Comparison of ENCODE assay signal across 8 mouse cellular contexts in the genomic region with DNA sequence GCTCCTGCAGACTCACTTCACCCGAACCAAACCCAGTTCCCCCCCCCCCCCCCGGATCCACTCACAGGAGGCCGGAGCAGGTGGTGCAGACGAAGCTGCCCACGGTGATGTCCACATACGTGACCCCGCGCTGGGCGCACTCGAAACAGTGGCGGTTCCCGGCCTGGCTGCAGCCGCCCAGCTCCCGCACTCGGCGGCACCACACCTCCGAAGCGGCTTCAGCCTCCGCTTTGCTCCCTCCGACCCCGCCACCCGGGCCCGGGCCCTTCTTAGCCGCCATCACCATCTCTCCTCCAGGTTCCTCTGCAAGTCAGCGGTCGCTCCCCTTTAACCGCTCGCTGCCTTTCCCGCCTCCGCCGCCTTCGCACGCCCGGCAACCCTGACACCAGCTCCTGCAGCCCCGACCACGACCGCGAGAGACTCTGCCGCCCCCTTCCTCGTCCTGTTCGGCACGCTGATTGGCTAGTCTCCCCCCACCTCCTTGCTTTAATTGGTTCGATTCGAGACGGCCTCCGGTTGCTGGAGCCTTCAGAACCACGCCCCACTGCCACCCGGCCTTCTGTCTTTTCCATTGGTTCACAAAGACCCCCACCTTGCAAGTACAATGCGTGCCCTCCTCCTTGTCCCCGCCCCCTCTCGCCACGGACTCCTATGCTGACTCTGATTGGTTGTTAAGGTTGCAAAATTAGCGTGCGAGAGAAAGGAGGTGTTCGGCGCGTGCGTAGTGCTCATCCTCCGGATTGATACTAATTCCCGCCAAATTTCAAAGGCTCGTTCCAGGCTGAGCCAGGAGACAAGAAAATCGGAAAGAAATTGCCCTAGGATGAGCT. TPM values are rescaled to one million over a fixed set of nuclear protein-coding genes. Genes with fewer than 3 reads are reported as not detected.
DNase-seq lines count a peak whose midpoint lies in the region; ATAC-seq lines count a peak whose summit lies in the region.

A gene (minus strand): TSS at position 433 of the 830 bp plus-strand sequence.

- peak; percentile 97 for DNase-seq in adipocyte (ENCODE audit: low spot score)
- DNase-seq in embryo, embryonic 10 days (ENCODE audit: low spot score): peak; percentile 98
- peak; percentile 88 for DNase-seq in gastrocnemius, postnatal 10 days
- DNase-seq in induced T-regulatory cell, adult 2 months (ENCODE audit: low read depth): peak; percentile 100
- peak; percentile 99 to 100 for DNase-seq in left cerebral cortex, adult 9 months (ENCODE audit: low spot score in 2 of 2)
- peak; percentile 98 for DNase-seq in right cerebral cortex, postnatal 14 days
- DNase-seq in urinary bladder, postnatal 36 days (ENCODE audit: low spot score in 2 of 2): peak; percentile 96 to 99

- peak; percentile 88 for ATAC-seq in megakaryocyte progenitor cell, adult 5-6 weeks (replicated peaks; ENCODE audit: poor library complexity)

RNA-seq across cellular contexts. Expression of the gene that starts here (rescaled TPM):
- 1 to 10 TPM; 4.3 to 5.9 TPM for total RNA-seq in gastrocnemius, postnatal 10 days (2021)
- 8.6 and 9.8 TPM in 2 replicates for total RNA-seq in megakaryocyte progenitor cell, adult 5-6 weeks (2015)
- total RNA-seq in megakaryocyte progenitor cell, adult 5-6 weeks (2017): 10.5 and 14.2 TPM in 2 replicates

Comparison
In these comparisons a context has a peak if more than half of its experiments do, and no peak if none do; other contexts are left out.
1. Peak in every context shown above with its lines: DNase-seq and ATAC-seq.